Mouse (Mus musculus) ES-E14 (cell line): ENCODE measurements around the gene Cers6.

Experiments
- CHD2 ChIP-seq: IDR thresholded peaks from 2 replicates; pipeline ENCODE4 v1.6.1; 2014; ENCODE audit warnings: mild to moderate bottlenecking, low read depth, low read length, inconsistent platforms
- HCFC1 ChIP-seq: IDR thresholded peaks from 2 replicates; pipeline ENCODE4 v1.6.1; 2012; ENCODE audit warnings: low read length, inconsistent platforms, borderline replicate concordance; ENCODE audit not compliant: insufficient read depth
- ZC3H11A ChIP-seq: IDR thresholded peaks from 2 replicates; pipeline ENCODE4 v1.6.1; 2012; ENCODE audit warnings: low read depth, mild to moderate bottlenecking, inconsistent platforms, low read length, borderline replicate concordance

DNA sequence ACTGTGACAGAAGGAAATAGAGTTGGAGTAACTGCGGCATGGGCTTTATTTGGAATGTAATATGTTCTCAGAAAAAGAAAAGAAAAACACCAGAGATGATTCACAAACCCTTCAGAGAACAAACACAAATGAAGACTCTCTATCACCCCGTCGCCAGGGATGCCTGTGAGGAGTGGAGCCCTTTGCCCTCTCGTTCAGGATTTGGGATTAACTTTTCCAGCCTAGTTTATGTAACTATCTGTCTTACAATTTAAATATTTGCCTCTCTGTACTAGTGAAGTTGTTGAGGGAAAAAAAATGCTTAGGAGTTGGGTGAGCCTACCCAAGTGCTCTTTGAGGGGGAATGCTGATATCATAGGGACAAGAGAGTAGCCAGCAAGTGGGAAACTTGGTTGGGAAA, 71.4 kb downstream of the Cers6 start:
- TF ChIP-seq HCFC1 (no peak), CHD2 (no peak), ZC3H11A (no peak)
